Mouse (Mus musculus) kidney, postnatal 14 days (tissue): ENCODE measurements around the gene Rad18.
"Not testable (repeated sequence)": the region's sequence is repeated elsewhere in the genome, so short reads cannot be mapped to it uniquely, and the experiment has no call there.

Experiments used
- DNase-seq: peaks from one replicate; pipeline ENCODE4 v3.0.0; 2022; ENCODE audit warnings: mixed read lengths

Rad18 gene

GRCm38 (mm10) chr6:112696056-112696950, at the start of gene Rad18:
Gene Rad18, minus strand, starts transcription at chr6:112696686.
- DNase-seq: peak; percentile 89

GRCm38 (mm10) chr6:112742297-112742696, 45.8 kb upstream of the Rad18 start:
- peak; percentile 8 for DNase-seq

GRCm38 (mm10) chr6:112741766-112742165, 45.3 kb upstream of the Rad18 start:
- no peak for DNase-seq

GRCm38 (mm10) chr6:112739635-112740034, 43.1 kb upstream of the Rad18 start:
- no peak for DNase-seq

- no peak for DNase-seq
Observed at GRCm38 (mm10) chr6:112738924-112739323, 42.4 kb upstream of the Rad18 start.

GRCm38 (mm10) chr6:112736471-112736870, 40.0 kb upstream of the Rad18 start:
- no peak for DNase-seq

GRCm38 (mm10) chr6:112735054-112735453, 38.6 kb upstream of the Rad18 start:
- no peak for DNase-seq

GRCm38 (mm10) chr6:112733942-112734341, 37.5 kb upstream of the Rad18 start:
- no peak for DNase-seq

GRCm38 (mm10) chr6:112732434-112732833, 35.9 kb upstream of the Rad18 start:
- DNase-seq: no peak

- DNase-seq: no peak
Observed at GRCm38 (mm10) chr6:112731386-112731785, 34.9 kb upstream of the Rad18 start.

- peak; percentile 79 for DNase-seq
Observed at GRCm38 (mm10) chr6:112728760-112729422, 32.4 kb upstream of the Rad18 start.

- no peak for DNase-seq
Observed at GRCm38 (mm10) chr6:112725468-112725867, 29.0 kb upstream of the Rad18 start.

- DNase-seq: no peak
Observed at GRCm38 (mm10) chr6:112720409-112721080, 24.1 kb upstream of the Rad18 start.

GRCm38 (mm10) chr6:112719983-112720382, 23.5 kb upstream of the Rad18 start:
- DNase-seq: no peak

GRCm38 (mm10) chr6:112717168-112717567, 20.7 kb upstream of the Rad18 start:
- peak; percentile 30 for DNase-seq

GRCm38 (mm10) chr6:112713951-112714350, 17.5 kb upstream of the Rad18 start:
- no peak for DNase-seq

- not testable (repeated sequence) for DNase-seq
Observed at GRCm38 (mm10) chr6:112702296-112702695, 5.8 kb upstream of the Rad18 start.

- peak; percentile 69 for DNase-seq
Observed at GRCm38 (mm10) chr6:112700392-112700791, 3.9 kb upstream of the Rad18 start.

- no peak for DNase-seq
Observed at GRCm38 (mm10) chr6:112699115-112699514, 2.6 kb upstream of the Rad18 start.

GRCm38 (mm10) chr6:112694492-112694891, 2.0 kb downstream of the Rad18 start:
- no peak for DNase-seq

- no peak for DNase-seq
Observed at GRCm38 (mm10) chr6:112691523-112691922, 5.0 kb downstream of the Rad18 start.

GRCm38 (mm10) chr6:112688033-112688432, 8.5 kb downstream of the Rad18 start:
- no peak for DNase-seq

- peak; percentile 10 for DNase-seq
Observed at GRCm38 (mm10) chr6:112686485-112686884, 10.0 kb downstream of the Rad18 start.
